Mouse (Mus musculus) common myeloid progenitor, adult 5-6 weeks (primary cell): ENCODE data around the gene Haghl. TPM values are rescaled to one million over a fixed set of nuclear protein-coding genes. Genes with fewer than 3 reads are reported as not detected.

Experiments used
- ATAC-seq: replicated peaks from 2 replicates; pipeline ENCODE4 v1.8.0; 2016; ENCODE audit warnings: low read depth, mild to moderate bottlenecking, moderate TSS enrichment, inconsistent platforms; ENCODE audit not compliant: poor library complexity, severe bottlenecking
- total RNA-seq: library from RNA; stranded (forward); fragments of 200-1000, 187-1606 nt; gene quantifications from 2 replicates; pipeline ENCODE4 v1.2.3, GENCODE M21; 2017

The Haghl gene
- total RNA-seq, 1 experiment from 2014 or later, result 28.4 TPM

GRCm38 (mm10) chr17:25791320-25791842, 5.9 kb upstream of the Haghl start:
- no peak for ATAC-seq

DNA sequence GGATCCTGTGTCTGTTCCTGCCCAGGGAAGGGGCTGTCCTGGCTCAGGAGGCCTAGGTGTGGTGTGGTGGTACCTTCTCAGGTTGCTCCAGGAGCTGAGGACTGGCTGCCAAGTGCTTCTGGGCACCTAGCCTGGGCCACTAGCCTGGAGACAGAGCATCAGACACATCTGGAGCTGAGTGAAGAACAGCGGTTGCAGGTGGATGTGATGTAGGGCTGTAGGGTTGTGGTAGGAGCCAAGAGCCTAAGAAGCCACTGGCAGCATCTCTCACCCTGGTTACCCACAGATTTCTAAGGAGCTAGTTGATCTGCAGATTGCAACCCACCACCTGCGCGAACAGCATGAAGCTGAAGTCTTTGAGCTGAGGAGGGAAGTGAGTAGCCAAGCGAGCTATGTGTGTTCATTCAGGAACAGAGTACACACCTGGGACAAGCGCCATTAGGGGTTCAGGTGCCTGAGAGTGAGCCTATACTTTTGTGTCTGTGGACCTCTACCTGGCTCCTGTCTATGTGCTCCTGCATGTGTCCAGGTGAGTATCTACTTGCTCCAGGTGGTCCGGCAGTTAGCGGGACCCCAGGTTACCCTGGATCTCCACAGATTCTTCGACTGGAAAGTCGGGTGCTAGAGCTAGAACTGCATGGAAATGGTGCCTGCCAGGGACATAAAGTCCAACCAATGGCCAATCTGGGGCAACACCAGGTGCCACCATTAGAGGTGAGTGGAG, 1.5 kb upstream of the Haghl start:
- ATAC-seq, result no peak

DNA sequence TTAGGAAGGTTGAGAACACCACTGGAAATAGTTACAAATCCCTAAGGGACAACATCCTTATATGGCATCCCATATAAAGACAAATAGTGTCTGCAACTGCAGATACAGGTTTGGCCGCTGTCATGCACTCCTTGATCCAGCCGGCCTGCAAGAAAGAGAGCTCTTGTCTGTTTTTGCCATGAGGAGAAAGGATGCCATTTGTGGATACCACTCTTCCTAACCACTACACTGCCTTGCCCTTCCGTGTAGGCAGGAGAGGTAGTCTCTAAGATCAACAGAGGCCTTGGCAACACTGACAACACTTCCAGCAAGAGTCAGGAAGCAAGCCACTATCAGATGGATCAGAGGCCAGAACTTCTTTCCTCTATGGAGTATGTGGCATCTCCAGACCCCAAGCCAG, 807 bp upstream of the Haghl start, which contains the start of gene Ccdc78:
Gene Ccdc78, plus strand, starts transcription at position 301 of the 400 bp plus-strand sequence.
- no peak for ATAC-seq

DNA sequence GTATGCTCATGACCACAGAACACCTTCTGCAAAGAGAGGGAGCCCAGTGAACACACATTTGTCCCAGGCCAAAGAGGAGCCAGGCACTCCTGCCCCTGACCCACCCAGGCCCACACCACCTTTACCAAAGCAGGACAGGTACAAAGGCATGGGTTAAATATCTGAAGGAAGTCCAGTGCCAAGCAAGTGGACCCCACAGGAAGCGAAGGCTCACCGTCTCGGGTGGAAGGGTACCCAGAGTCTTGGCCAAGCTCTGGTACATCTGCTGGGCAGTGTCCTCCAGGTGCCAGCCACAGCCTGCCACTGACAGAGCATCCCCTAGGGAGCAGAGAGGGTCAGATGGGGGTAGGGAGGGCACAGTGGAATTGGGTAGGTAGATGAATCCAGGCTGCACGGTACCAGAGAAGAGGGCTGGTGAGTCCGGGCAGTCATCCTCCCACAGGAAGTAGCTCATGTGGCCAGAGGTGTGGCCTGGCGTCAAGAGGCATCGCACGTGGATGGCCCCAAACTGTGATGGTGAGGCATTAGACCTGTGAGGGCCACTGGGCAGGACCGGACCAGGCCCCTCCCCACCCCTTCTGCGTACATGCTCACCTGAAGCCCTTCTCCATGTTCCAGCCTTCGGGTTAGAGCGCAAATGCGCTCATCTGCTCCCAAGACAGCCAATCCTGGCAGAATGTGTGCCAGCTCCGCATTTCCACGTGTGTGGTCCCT, 1.5 kb downstream of the Haghl start:
- no peak for ATAC-seq

DNA sequence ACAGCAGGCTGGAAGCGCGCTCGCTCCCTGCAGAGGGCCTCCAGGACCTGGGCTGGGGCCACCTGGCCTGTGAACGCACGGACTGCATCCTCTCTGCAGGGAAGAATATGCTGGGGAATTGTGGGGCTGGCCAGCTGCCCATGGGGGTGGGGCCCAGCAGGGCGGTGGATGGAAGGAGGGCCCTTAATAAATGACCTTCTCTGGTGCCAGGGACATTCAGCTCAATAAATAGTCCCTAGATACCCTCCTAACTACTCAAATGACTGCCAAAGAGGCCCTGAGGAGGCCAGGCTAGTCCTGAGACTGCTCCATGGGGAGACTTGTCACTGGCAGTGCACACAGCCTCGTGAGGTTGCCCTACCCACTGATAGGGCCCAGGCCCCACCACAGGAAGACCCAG, 2.4 kb downstream of the Haghl start:
- ATAC-seq, result no peak

GRCm38 (mm10) chr17:25781339-25781738, 4.1 kb downstream of the Haghl start:
- no peak for ATAC-seq

DNA sequence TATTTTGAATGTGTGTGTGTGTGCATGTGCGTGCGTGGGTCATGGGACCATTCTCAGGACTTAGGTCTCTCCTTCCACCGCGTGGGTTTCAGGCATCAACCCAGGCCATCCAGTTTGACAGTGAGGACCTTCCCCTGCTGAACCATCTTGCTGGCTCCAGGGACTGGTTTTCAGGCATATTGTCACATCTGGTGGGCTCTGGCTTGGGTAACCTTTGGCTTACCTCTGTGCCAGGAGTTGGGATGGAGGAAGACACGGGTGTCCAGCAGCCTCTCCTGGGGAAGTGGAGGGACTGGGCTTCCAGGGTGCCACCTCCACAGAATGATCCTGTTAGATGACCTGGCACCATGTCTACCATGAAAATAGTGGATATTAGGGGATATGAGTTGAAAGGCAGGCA, 7.5 kb downstream of the Haghl start:
- no peak for ATAC-seq

DNA sequence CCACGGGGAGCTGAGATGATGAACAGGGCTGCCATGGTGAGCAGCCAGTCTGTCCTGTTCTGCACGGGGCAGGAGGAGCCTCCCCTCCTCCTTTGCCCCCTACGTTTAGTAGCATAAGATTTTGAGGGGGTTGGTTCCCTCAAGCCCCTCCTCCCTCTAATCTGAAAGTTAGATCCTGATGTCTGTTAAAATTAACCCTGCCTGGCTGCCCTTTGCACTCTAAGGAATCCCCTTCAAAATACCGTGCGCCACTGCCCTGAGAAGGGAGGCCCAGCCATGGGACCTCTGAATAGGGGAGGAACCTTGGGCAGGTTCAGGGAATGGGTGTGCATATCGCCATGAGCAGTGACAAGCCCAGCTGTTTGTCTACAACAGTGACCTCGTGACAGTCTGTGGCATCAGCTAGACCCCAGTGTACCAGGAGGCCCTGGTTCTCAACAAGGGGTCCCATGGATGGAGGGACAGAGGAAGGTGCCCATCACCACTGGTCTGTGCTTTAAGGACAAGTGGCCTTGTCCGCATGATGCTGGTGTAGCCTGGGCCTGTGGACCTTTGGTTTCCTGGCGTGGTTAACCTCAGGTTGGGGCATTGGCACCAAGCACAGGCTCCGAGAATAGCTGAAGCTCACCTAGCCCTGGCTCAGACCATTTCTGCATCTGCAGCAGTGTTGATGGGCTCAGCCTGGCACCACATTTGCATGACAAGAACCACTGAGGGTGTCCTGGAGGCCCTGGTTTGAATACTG, 10.0 kb downstream of the Haghl start:
- ATAC-seq, result no peak

- peak; percentile 97 for ATAC-seq
These were observed 11.8 kb downstream of the Haghl start, which contains the start of gene Narfl for GRCm38 (mm10) chr17:25773549-25774120. Gene Narfl (plus strand): TSS chr17:25773776.

DNA sequence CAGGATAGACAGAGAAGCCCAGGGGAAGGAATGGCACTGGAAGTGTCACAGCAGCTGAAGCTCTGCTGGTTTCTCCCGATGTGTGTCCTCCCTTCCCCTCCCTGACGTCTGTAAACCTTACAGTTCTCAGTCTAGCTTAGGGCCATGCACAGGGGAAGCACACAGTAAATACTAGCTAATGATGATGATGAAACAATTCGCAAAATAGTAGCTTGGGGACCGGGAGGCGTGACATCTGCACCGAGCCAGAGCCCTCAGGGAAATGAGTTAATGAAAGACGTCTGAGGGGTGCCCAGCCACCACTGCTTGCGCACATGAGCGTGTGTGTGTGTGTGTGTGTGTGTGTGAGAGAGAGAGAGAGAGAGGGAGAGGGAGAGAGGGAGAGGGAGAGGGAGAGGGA, 16.1 kb downstream of the Haghl start:
- ATAC-seq, result no peak

GRCm38 (mm10) chr17:25765886-25766285, 19.6 kb downstream of the Haghl start:
- ATAC-seq, result no peak

DNA sequence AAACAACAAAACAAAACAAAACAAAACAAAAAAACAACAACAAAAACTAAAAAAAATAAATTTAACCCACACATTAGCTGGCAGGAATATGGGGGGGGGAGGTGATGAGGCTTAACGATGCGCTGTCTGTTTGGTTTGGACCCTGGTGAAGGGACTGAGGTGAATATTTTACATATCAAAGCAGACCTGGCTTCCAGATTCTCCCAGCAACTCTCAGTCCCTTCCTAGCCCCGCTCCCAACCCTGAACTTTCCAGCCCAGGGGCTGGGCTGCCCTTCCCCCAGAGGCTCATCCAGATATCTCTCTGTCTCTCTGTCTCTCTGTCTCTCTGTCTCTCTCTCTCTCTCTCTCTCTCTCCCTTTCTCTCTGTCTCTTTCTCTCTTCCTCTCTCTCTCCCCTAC, 22.9 kb downstream of the Haghl start:
- ATAC-seq, result no peak

DNA sequence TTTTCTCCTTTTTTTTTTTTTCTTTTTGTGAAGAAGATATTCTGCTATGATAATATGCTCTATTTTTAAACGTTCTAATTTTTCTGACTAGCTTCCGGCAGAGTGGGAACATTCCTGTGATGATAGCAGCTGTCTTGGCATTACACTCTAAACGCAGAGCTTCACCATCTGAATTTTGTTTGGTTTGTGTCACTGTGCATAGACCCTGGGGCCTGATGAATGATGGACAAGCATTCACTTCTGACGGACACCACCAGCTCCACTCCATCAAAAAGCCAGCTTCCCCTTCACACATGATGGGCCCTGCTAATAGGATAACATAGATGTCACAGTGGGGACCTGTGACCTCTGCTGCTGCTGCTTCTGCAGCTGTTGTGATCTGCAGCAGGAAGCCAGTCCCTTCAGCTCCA, 23.9 kb downstream of the Haghl start:
- no peak for ATAC-seq

- no peak for ATAC-seq
These were observed 25.3 kb downstream of the Haghl start for GRCm38 (mm10) chr17:25760148-25760547.

GRCm38 (mm10) chr17:25757691-25758090, 27.8 kb downstream of the Haghl start:
- ATAC-seq, result no peak

DNA sequence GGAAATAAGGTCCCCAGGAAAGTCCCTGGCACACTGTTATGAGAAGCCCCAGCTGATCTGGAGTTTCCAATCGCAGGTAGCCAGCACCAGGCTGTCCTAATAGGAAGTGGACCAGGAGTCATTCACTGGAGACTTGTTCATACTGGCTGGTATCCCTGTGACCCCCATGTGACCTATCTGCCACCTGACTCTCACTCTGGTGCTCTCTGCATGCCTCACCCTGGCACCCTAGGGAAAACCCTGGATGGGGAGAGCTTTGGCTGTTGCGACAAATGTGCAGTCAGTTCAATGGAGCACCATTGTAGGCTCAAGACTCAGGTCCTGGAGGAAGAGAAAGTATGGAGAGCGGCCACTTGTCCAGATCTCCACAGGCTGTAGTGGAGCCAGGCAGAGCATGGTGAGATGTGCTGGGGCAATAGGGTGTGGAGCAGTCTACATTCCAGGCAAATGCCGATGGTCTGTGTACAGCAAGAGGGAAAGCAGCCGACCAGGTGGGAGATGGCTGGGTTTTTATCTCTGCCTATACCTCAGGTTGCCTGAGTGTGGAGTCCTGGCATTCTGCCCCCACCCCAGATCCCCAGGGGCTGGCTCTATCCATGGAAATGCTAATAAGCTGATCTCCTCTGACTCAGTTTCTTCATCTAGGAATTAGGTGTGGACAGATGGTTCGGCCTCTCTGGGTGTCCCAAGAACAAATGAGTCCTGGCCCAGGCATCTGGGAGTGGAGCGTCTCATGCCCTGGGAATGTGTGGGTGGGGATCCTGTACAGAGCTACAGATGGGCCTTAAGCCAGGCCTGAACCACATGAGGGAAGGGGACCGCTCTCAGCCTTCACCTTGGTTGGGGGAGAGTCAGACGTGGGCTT, 28.9 kb downstream of the Haghl start:
- no peak for ATAC-seq

GRCm38 (mm10) chr17:25755627-25756377, 29.7 kb downstream of the Haghl start:
- no peak for ATAC-seq

GRCm38 (mm10) chr17:25755086-25755485, 30.4 kb downstream of the Haghl start:
- ATAC-seq, result no peak

GRCm38 (mm10) chr17:25754241-25754640, 31.2 kb downstream of the Haghl start, which contains the start of gene Msln:
Gene Msln (minus strand): TSS chr17:25754378.
- no peak for ATAC-seq
